Mouse (Mus musculus) lung, embryonic 15.5 days (tissue): ENCODE measurements around the gene Phactr3. TPM values are rescaled to one million over a fixed set of nuclear protein-coding genes. Genes with fewer than 3 reads are reported as not detected.
A peak's percentile ranks its signal among the peaks of the same experiment; 100 is the strongest.
"Not testable (repeated sequence)": the region's sequence is repeated elsewhere in the genome, so short reads cannot be mapped to it uniquely, and the experiment has no call there.

Source experiments
- ATAC-seq: fragments of 200-750 bp; cut with Nextera tagmentation; 2 replicates; pipeline ENCODE4 v1.8.0; 2017; ENCODE audit warnings: moderate number of reproducible peaks, borderline replicate concordance; ENCODE audit not compliant: low FRiP score, low TSS enrichment; ENCODE audit errors: extremely low read depth
- H3K27ac ChIP-seq: fragments of 300-500 bp; sonication (generic); 2 replicates; pipeline ENCODE4 v1.5.1; 2015; ENCODE audit warnings: moderate library complexity, mild to moderate bottlenecking, inconsistent platforms
- H3K27me3 ChIP-seq: fragments of 300-500 bp; sonication (generic); 2 replicates; pipeline ENCODE4 v1.6.1; 2015; ENCODE audit warnings: inconsistent platforms
- H3K36me3 ChIP-seq: fragments of 300-500 bp; sonication (generic); 2 replicates; pipeline ENCODE4 v1.6.1; 2015; ENCODE audit warnings: inconsistent platforms
- H3K4me1 ChIP-seq: fragments of 300-500 bp; sonication (generic); 2 replicates; pipeline ENCODE4 v1.6.1; 2015; ENCODE audit warnings: inconsistent platforms
- H3K4me2 ChIP-seq: fragments of 300-500 bp; sonication (generic); 2 replicates; pipeline ENCODE4 v1.6.1; 2015; ENCODE audit warnings: inconsistent platforms, mild to moderate bottlenecking, moderate library complexity
- H3K4me3 ChIP-seq: fragments of 300-500 bp; sonication (generic); 2 replicates; pipeline ENCODE4 v1.5.1; 2015; ENCODE audit warnings: mild to moderate bottlenecking, inconsistent platforms
- H3K9ac ChIP-seq: fragments of 300-500 bp; sonication (generic); 2 replicates; pipeline ENCODE4 v1.6.1; 2015; ENCODE audit warnings: inconsistent platforms
- H3K9me3 ChIP-seq: fragments of 300-500 bp; sonication (generic); 2 replicates; pipeline ENCODE4 v1.6.1; 2016; ENCODE audit warnings: inconsistent platforms
- WGBS: fragments of 180-500 bp; shearing (Covaris S2); methylation state at CpG from one replicate; pipeline ENCODE4 v1.1.7; 2015; 5-methylcytosine and 5-hydroxymethylcytosine counted together
- polyA plus RNA-seq: library from polyadenylated mRNA; unstranded; fragments of >200 nt; fragmentation: Nextera tagmentation; extraction: Ambion mirVana; gene quantifications from 2 replicates; pipeline ENCODE4 v1.2.1, GENCODE M21; 2015

Phactr3 gene
- 0.62 and 0.93 TPM in 2 replicates for polyA plus RNA-seq

DNA sequence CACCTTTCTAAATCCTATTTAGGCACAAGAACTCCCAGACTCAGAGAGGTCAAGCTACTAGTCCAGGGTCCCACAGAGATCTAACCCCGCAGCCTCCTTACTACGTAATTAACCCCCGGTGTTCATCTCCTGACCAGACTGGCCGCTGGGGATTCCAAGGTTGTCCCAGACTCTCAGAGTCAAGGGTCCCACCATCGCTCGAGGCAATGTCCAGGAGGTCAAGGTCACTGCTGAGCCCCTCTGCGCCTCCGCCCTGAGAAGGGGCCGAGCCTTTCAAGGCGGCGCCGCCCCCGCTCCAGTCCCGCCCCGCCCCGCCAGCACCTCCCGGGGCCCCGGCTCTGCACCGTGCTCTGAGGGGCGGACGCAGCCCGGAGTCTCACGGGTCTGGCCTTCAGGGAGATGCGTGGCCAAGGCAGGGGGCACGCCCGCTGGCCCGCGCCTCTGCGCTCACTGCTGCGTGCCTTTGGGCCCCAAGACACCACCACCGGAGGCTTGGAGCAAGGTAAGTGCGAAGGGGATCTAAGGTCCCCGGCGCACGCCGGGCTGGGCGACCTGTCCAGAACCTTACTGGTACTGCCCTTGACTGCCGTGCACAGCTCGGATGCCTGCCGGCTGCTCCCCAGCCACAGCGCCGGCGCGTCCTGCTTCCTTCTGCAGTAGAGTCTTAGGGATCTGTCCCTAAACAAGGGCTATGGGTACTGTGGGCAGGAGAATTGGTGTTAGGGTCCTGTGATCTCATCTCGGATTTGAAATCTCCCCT, at the start of gene Phactr3:
Phactr3 (plus strand) TSS at position 175 of the 760 bp plus-strand sequence.
- H3K4me2 ChIP-seq = peak within 1 kb of the TSS; percentile 77
- H3K27ac ChIP-seq = no peak within 1 kb of the TSS
- 2% methylated on average over 45 of the region's 45 CpGs for WGBS
- H3K9ac ChIP-seq = peak within 1 kb of the TSS; percentile 16; the same call in 1 of the 2 replicates
- peak; percentile 39; the same call in 1 of the 2 replicates for ATAC-seq
- H3K36me3 ChIP-seq = no peaks in the 10 kb centered on the region
- no peaks in the 10 kb centered on the region for H3K9me3 ChIP-seq
- peak within 1 kb of the TSS; percentile 37 for H3K4me3 ChIP-seq
- peaks cover 6% of the 10 kb centered on the region for H3K4me1 ChIP-seq
- H3K27me3 ChIP-seq = peaks cover 23% of the 10 kb centered on the region

DNA sequence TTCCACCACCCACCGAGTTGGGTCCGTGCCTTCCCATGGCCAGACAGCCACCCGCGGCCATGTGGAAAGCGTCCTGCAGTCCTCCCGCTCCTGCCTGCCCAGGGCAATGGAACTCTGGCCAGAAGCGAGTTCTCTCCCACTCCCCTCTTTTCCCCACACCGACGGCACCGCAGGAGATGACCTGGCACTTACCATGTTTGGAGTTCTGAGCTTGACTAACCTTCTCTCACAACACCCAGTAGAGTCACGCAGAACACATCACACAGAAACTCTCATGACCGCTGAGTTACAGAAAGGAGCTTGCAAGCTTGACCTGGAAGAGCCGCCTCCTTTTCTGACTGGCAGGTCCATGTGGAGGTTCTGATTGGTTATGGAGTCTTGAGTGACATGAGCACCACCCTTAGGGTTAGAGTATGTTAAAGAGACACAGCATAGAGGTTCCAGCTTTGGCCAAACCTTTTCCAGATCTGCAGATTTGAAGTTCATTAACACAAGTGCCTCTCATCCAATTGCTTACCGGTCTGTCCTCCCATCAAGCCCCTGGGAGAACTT, 40.5 kb upstream of the Phactr3 start, which contains the start of gene Zfp931:
Zfp931 (minus strand) TSS at position 311 of the 552 bp plus-strand sequence.
- peak within 1 kb of the TSS; percentile 47 for H3K4me3 ChIP-seq
- WGBS = 2% methylated on average over 8 of the region's 14 CpGs
- H3K27ac ChIP-seq, H3K27me3 ChIP-seq, H3K4me1 ChIP-seq, H3K9me3 ChIP-seq, ATAC-seq, H3K36me3 ChIP-seq: not testable (repeated sequence)
- H3K4me2 ChIP-seq = peak within 1 kb of the TSS; percentile 50
- H3K9ac ChIP-seq = peak within 1 kb of the TSS; percentile 41

DNA sequence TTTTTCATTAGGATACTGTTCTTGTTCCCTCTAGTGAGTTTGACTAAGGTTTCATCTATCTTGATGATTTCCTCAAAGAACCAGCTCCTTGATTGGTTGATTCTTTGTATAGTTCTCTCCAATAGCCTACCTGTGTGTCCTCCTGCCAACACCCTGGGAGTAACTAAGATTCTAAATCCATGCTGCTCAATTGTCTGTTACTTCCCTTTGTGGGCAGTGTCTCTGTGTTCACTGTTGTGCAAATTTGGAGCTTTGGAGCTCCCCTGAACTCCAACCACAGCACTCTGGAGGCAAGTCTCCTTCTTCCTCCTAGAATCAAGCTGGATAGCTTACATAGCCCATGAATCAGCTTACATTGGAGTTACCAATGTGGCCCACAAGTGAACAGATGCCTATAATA, 29.2 kb upstream of the Phactr3 start:
- Histone ChIP-seq H3K27ac (no peak overlapping the region), H3K4me2 (no peak overlapping the region), H3K9me3 (no peaks in the 10 kb centered on the region), H3K4me1 (no peaks in the 10 kb centered on the region), H3K36me3 (no peaks in the 10 kb centered on the region), H3K4me3 (no peak overlapping the region), H3K27me3 (no peaks in the 10 kb centered on the region), H3K9ac (no peak overlapping the region)
- no peak for ATAC-seq

DNA sequence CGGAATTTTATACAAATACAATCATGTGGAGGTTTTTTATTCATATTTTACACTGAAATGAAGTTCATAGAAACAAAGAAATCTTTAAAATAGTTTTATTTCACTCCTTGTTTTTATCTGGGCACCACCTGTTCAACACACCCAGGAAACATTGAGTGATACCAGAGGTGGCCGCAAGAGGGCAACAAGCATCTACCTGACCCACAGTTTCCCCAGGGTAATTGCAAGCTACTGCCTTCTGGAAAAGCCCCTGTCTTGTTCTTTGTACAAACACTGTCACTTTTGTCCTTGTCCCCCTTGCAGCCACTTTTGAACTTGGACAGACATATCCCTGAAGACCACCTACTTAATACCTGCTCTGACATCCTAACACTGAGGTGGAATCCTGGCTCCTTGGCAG, 20.8 kb upstream of the Phactr3 start:
- H3K9me3 ChIP-seq = no peaks in the 10 kb centered on the region
- H3K4me2 ChIP-seq = no peak overlapping the region
- H3K27me3 ChIP-seq = no peaks in the 10 kb centered on the region
- no peaks in the 10 kb centered on the region for H3K4me1 ChIP-seq
- no peak for ATAC-seq
- WGBS = 13% methylated on average over 2 of the region's 2 CpGs
- no peak overlapping the region for H3K4me3 ChIP-seq
- H3K36me3 ChIP-seq = no peaks in the 10 kb centered on the region
- no peak overlapping the region for H3K9ac ChIP-seq
- no peak overlapping the region for H3K27ac ChIP-seq

DNA sequence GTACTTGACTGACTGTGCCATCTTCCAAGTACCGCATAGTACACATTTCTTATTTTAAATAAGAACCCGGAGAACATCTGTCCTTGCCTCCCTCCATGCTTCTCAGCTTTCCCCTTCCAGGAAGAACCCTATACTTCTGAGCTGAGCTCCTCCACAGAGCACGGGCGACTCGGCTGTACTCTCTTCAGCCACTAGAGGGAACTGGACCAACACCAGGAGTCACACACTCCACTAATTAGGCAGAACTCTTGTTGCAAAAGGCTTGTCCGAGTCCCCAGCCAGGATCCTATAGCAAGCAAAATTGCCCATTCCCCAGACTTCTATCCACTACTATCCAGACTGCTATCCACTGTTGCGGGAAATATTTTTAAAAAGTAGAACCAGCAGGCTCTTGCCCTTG, 16.8 kb upstream of the Phactr3 start:
- no peak overlapping the region for H3K9ac ChIP-seq
- H3K4me2 ChIP-seq = no peak overlapping the region
- H3K4me3 ChIP-seq = no peak overlapping the region
- no peaks in the 10 kb centered on the region for H3K4me1 ChIP-seq
- H3K36me3 ChIP-seq = no peaks in the 10 kb centered on the region
- WGBS = 9% methylated on average over 7 of the region's 7 CpGs
- H3K27ac ChIP-seq = no peak overlapping the region
- ATAC-seq = peak; percentile 70; the same call in 1 of the 2 replicates
- no peaks in the 10 kb centered on the region for H3K27me3 ChIP-seq
- H3K9me3 ChIP-seq = no peaks in the 10 kb centered on the region

DNA sequence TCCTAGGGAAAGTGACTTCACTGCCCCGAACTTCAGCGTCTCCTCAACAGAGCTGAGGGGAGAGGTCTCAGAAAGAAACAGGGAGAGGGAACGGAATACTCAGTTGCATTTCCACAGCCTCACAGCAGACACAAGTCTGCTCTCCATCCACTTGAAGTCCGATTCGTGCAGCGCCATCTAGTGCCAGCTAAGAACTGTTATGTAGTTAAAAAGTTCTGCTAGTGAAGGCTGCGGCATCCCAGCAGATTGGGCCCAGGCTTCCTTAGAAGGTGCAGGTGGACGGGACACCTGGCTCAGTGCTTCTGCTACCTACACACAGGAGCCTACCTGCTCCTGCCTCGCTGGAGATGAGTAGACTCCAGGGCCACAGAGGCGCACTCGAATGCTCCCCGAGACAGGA, 829 bp upstream of the Phactr3 start:
- H3K4me2 ChIP-seq = no peak overlapping the region
- no peak overlapping the region for H3K27ac ChIP-seq
- H3K36me3 ChIP-seq = no peaks in the 10 kb centered on the region
- H3K4me3 ChIP-seq = no peak overlapping the region
- peaks cover 23% of the 10 kb centered on the region for H3K27me3 ChIP-seq
- no peaks in the 10 kb centered on the region for H3K9me3 ChIP-seq
- WGBS = 20% methylated on average over 12 of the region's 12 CpGs
- H3K4me1 ChIP-seq = peaks cover 6% of the 10 kb centered on the region
- no peak overlapping the region for H3K9ac ChIP-seq
- 0 out of 2 replicates have a peak, but pooled peaks have one; percentile 16 for ATAC-seq

DNA sequence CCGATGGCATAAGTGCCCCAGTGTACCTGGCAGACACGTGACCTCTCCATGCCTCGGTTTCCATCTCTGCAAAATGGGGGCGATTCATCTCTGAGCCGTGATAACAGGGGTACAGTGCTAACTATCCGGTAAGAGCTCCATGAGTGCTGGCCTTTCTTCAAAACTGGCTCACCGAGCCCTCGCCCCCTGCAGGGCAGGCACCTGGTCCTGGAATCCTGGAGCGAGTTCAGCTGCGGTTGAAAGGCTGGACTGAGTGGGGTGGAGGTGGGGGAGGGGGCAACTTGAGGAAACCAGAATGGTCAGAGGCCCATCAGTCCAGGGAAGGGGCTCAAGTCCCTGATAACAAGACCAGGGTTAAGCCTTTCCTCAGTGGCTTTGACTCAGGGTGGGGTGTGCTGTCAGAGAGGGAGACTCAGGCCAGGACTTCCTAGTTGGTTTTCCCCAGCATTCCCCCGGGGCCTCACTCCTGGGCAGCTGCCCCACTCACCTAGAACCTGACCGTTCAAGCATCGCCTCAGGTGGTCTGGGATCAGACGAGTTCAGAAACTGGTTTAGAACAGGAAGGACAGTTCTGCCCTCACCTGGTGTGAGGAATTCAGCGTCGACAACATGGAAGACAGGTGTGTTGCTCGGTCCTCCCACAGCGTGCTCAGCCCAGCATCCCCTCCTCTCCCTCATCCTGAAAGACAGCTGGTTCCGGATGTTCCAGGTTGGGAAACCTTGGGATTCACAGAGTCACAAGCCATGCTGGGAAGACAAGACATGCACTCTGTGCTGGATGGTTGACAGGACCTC, 983 bp downstream of the Phactr3 start:
- Histone ChIP-seq H3K4me2 (peak overlapping the region; percentile 77), H3K9ac (peak overlapping the region; percentile 16; the same call in 1 of the 2 replicates), H3K9me3 (no peaks in the 10 kb centered on the region), H3K4me3 (peak overlapping the region; percentile 37; the same call in 1 of the 2 replicates), H3K27me3 (peaks cover 23% of the 10 kb centered on the region), H3K27ac (no peak overlapping the region), H3K36me3 (no peaks in the 10 kb centered on the region), H3K4me1 (peaks cover 6% of the 10 kb centered on the region)
- 14% methylated on average over 19 of the region's 19 CpGs for WGBS
- no peak; the same call in 1 of the 2 replicates for ATAC-seq

DNA sequence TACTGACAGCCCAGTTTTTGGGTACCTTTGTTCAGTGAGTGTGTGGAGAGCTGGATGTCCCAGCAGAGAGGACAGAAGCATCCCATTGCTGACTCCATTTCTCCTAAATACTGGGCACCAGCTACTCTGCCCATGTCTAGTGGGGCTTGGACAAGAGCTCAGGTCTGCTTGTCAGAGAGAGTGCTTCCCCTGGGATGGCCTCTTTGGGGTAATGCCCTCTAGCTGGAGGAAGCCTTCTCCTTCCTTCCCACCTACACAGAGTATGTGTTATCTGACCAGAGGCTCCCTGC, 1.5 kb downstream of the Phactr3 start:
- H3K9me3 ChIP-seq = no peaks in the 10 kb centered on the region
- no peak overlapping the region for H3K4me3 ChIP-seq
- ATAC-seq = no peak
- H3K27ac ChIP-seq = no peak overlapping the region
- no peaks in the 10 kb centered on the region for H3K36me3 ChIP-seq
- peaks cover 6% of the 10 kb centered on the region for H3K4me1 ChIP-seq
- H3K4me2 ChIP-seq = no peak overlapping the region
- H3K27me3 ChIP-seq = peaks cover 23% of the 10 kb centered on the region
- H3K9ac ChIP-seq = no peak overlapping the region

DNA sequence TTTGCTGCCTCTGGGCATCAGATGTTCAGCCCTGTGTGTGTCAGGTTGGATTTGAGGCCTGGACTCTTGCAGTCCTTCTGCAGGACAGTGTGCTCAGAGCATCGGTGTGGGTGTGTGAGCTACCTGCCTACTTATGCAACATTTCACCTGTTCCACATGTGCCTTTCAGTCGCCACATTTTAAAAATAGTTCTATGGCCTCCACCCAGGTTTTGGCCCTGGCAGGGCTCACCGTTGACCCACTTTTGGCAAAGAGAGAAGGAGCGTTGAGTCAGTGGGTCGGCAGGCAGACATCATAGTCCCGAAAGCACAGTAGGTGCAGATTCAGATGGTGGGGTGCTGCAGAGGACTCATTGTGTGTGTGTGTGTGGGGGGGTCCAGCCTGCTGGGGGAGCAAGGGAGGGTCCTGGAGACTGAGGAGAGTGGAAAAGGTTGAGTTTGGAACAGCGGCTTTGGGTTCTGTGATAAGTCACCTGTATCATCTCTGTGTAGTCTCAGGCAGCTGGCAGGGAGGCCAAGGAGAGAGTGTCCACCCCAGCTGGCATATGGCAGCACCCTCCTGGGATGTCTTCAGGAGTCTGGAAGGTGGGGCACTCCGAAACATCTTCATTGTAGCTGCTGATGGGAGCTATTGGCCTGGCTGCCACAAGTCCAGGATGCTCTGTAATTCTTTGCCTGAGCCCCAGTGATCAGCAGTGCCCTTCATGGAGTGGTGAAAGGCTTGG, 2.0 kb downstream of the Phactr3 start:
- H3K9me3 ChIP-seq = no peaks in the 10 kb centered on the region
- no peak overlapping the region for H3K4me2 ChIP-seq
- no peak overlapping the region for H3K27ac ChIP-seq
- H3K9ac ChIP-seq = no peak overlapping the region
- WGBS = 86% methylated on average over 8 of the region's 8 CpGs
- H3K4me1 ChIP-seq = peaks cover 6% of the 10 kb centered on the region
- H3K36me3 ChIP-seq = no peaks in the 10 kb centered on the region
- no peak for ATAC-seq
- no peak overlapping the region for H3K4me3 ChIP-seq
- H3K27me3 ChIP-seq = peaks cover 23% of the 10 kb centered on the region

DNA sequence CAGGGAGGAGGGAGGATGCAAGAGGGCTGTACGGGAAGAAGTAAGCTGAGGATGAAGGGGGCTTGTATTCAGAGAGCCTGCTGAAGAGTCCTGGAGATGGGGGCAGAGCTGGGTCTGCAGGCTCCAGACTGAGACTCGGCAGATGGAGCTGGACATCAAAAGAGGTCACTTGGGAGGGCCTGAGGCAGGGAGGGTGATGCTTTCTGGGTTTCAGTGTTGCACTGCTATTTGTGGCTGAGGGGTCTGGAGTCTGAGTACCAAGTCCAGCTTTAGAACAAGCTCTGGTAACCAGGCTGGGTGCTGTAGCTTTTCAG, 2.6 kb downstream of the Phactr3 start:
- no peak overlapping the region for H3K9ac ChIP-seq
- peaks cover 23% of the 10 kb centered on the region for H3K27me3 ChIP-seq
- H3K4me3 ChIP-seq = no peak overlapping the region
- no peaks in the 10 kb centered on the region for H3K9me3 ChIP-seq
- H3K27ac ChIP-seq = no peak overlapping the region
- no peak for ATAC-seq
- WGBS = 35% methylated on average over 2 of the region's 2 CpGs
- no peak overlapping the region for H3K4me2 ChIP-seq
- H3K4me1 ChIP-seq = peaks cover 6% of the 10 kb centered on the region
- H3K36me3 ChIP-seq = no peaks in the 10 kb centered on the region

DNA sequence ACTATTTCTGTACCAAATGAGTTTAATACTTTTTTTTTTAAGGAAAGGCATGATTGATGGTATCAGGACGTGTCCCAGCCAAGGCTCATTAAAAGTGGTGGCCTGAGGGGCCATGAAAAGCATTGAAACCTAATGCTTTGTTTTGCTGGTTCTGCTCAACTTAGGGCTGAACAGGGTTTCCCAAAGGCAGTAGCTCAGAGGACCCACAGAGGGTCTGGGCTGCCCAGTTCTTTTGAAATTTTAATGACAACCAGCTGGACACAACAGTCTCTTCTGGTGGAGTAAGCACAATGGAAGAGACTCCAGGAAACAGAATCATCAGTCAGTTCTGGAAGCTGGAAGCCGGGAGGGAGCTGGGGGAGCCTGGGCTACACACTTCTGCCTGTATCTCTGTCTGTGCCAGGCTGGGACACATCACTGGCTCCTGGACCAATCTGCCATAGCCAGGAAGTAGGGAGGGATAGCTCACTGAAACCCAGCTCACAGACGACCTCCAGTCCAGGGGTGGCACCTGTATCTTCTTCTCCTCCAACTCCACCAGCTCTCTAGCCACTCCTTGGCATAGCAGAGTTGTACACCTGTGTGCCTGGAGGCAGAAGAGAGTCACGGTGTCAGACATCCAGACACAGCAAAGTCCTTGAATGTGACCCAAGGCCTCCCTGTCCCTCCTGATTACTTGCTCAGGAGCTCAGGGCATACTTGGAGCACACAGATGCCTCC, 3.3 kb downstream of the Phactr3 start:
- H3K9ac ChIP-seq = no peak overlapping the region
- no peak overlapping the region for H3K4me3 ChIP-seq
- H3K9me3 ChIP-seq = no peaks in the 10 kb centered on the region
- H3K27me3 ChIP-seq = peaks cover 23% of the 10 kb centered on the region
- peaks cover 6% of the 10 kb centered on the region for H3K4me1 ChIP-seq
- ATAC-seq = no peak
- H3K4me2 ChIP-seq = no peak overlapping the region
- no peaks in the 10 kb centered on the region for H3K36me3 ChIP-seq
- no peak overlapping the region for H3K27ac ChIP-seq
- whole genome bisulfite sequencing = 39% methylated on average over 4 of the region's 4 CpGs
